Mouse (Mus musculus) stomach, embryonic 16.5 days (tissue): ENCODE data around the gene Shld2. TPM values are rescaled to one million over a fixed set of nuclear protein-coding genes. Genes with fewer than 3 reads are reported as not detected.
"Not testable (repeated sequence)": the region's sequence is repeated elsewhere in the genome, so short reads cannot be mapped to it uniquely, and the experiment has no call there.

Source experiments
- ATAC-seq: fragments of 200-750 bp; cut with Nextera tagmentation; 2 replicates; pipeline ENCODE4 v1.8.0; 2017; ENCODE audit warnings: moderate number of reproducible peaks, moderate TSS enrichment; ENCODE audit not compliant: insufficient read depth, low FRiP score
- H3K27ac ChIP-seq: fragments of 300-500 bp; sonication (generic); 2 replicates; pipeline ENCODE4 v1.5.1; 2014; ENCODE audit warnings: low read length
- H3K27me3 ChIP-seq: fragments of 300-500 bp; sonication (generic); 2 replicates; pipeline ENCODE4 v1.6.1; 2014; ENCODE audit warnings: low read length, control low read depth, mixed read lengths; ENCODE audit not compliant: control insufficient read depth, insufficient read depth
- H3K36me3 ChIP-seq: fragments of 300-500 bp; sonication (generic); 2 replicates; pipeline ENCODE4 v1.6.1; 2014; ENCODE audit warnings: low read length; ENCODE audit not compliant: control insufficient read depth, insufficient read depth
- H3K4me1 ChIP-seq: fragments of 300-500 bp; sonication (generic); 2 replicates; pipeline ENCODE4 v1.6.1; 2014; ENCODE audit warnings: low read length, control low read depth, mixed read lengths; ENCODE audit not compliant: control insufficient read depth, insufficient read depth
- H3K4me2 ChIP-seq: fragments of 300-500 bp; sonication (generic); 2 replicates; pipeline ENCODE4 v1.6.1; 2014; ENCODE audit warnings: low read depth, low read length, mixed read lengths
- H3K4me3 ChIP-seq: fragments of 300-500 bp; sonication (generic); replicated peaks from 2 replicates; pipeline ENCODE4 v1.5.1; 2014; ENCODE audit warnings: mild to moderate bottlenecking, low read length
- H3K9ac ChIP-seq: fragments of 300-500 bp; sonication (generic); 2 replicates; pipeline ENCODE4 v1.6.1; 2014; ENCODE audit warnings: low read length
- H3K9me3 ChIP-seq: fragments of 300-500 bp; sonication (generic); replicated peaks from 2 replicates; pipeline ENCODE4 v1.6.1; 2016; ENCODE audit warnings: low read length, control low read depth; ENCODE audit not compliant: control insufficient read depth
- WGBS: fragments of 180-500 bp; shearing (Covaris S2); extraction: QIAGEN DNeasy Blood & Tissue Kit; methylation state at CpG from one replicate; pipeline ENCODE4 v1.1.7; 2014; 5-methylcytosine and 5-hydroxymethylcytosine counted together
- polyA plus RNA-seq: library from polyadenylated mRNA; unstranded; fragments of >200 nt; fragmentation: Nextera tagmentation; extraction: Ambion mirVana; gene quantifications from 2 replicates; pipeline ENCODE4 v1.2.1, GENCODE M21; 2015

The Shld2 gene
- polyA plus RNA-seq, 1 experiment from 2014 or later: 6.1 TPM

- H3K4me2 ChIP-seq: no peak overlapping the region
- no peak overlapping the region for H3K4me3 ChIP-seq
- H3K27me3 ChIP-seq: no peaks in the 10 kb centered on the region
- WGBS: 66% methylated on average over 2 of the region's 2 CpGs
- H3K9ac ChIP-seq: no peak overlapping the region
- H3K4me1 ChIP-seq: no peaks in the 10 kb centered on the region
- no peaks in the 10 kb centered on the region for H3K36me3 ChIP-seq
- ATAC-seq: no peak
- H3K9me3 ChIP-seq: no peaks in the 10 kb centered on the region
- H3K27ac ChIP-seq: no peak overlapping the region
Measured at GRCm38 (mm10) chr14:34280798-34281197, 29.5 kb downstream of the Shld2 start.

- H3K4me1 ChIP-seq: no peaks in the 10 kb centered on the region
- H3K4me2 ChIP-seq: no peak overlapping the region
- no peak overlapping the region for H3K27ac ChIP-seq
- H3K9ac ChIP-seq: no peak overlapping the region
- 75% methylated on average over 4 of the region's 4 CpGs for WGBS
- H3K27me3 ChIP-seq: no peaks in the 10 kb centered on the region
- H3K4me3 ChIP-seq: no peak overlapping the region
- ATAC-seq: no peak
- no peaks in the 10 kb centered on the region for H3K9me3 ChIP-seq
- no peaks in the 10 kb centered on the region for H3K36me3 ChIP-seq
Measured at GRCm38 (mm10) chr14:34279726-34280125, 30.6 kb downstream of the Shld2 start.

- H3K36me3 ChIP-seq: no peaks in the 10 kb centered on the region
- H3K27me3 ChIP-seq: no peaks in the 10 kb centered on the region
- no peaks in the 10 kb centered on the region for H3K9me3 ChIP-seq
- H3K27ac ChIP-seq: no peak overlapping the region
- no peak overlapping the region for H3K4me2 ChIP-seq
- WGBS: 49% methylated on average over 4 of the region's 4 CpGs
- no peak overlapping the region for H3K4me3 ChIP-seq
- no peak for ATAC-seq
- H3K9ac ChIP-seq: no peak overlapping the region
- H3K4me1 ChIP-seq: no peaks in the 10 kb centered on the region
Measured at GRCm38 (mm10) chr14:34275225-34275624, 35.1 kb downstream of the Shld2 start.

GRCm38 (mm10) chr14:34274141-34274540, 36.2 kb downstream of the Shld2 start:
- Histone ChIP-seq H3K4me2 (no peak overlapping the region), H3K36me3 (no peaks in the 10 kb centered on the region)

GRCm38 (mm10) chr14:34273280-34273679, 37.0 kb downstream of the Shld2 start:
- Histone ChIP-seq H3K9ac (no peak overlapping the region), H3K4me1 (no peaks in the 10 kb centered on the region), H3K4me2 (no peak overlapping the region), H3K27ac (no peak overlapping the region), H3K27me3 (no peaks in the 10 kb centered on the region), H3K4me3 (no peak overlapping the region), H3K9me3 (no peaks in the 10 kb centered on the region), H3K36me3 (no peaks in the 10 kb centered on the region)
- ATAC-seq: no peak
- 39% methylated on average over 2 of the region's 2 CpGs for WGBS

More at GRCm38 (mm10) chr14:34274141-34274540, 36.2 kb downstream of the Shld2 start:
- whole genome bisulfite sequencing: 85% methylated on average over 3 of the region's 3 CpGs
- ATAC-seq: no peak
- Histone ChIP-seq H3K4me3 (no peak overlapping the region), H3K4me1 (no peaks in the 10 kb centered on the region), H3K9ac (no peak overlapping the region), H3K27ac (no peak overlapping the region), H3K27me3 (no peaks in the 10 kb centered on the region), H3K9me3 (no peaks in the 10 kb centered on the region)

- Histone ChIP-seq H3K4me2 (no peak overlapping the region), H3K4me1 (no peaks in the 10 kb centered on the region), H3K36me3 (no peaks in the 10 kb centered on the region), H3K9ac (no peak overlapping the region), H3K9me3 (no peaks in the 10 kb centered on the region), H3K27ac (no peak overlapping the region), H3K4me3 (no peak overlapping the region), H3K27me3 (no peaks in the 10 kb centered on the region)
- 47% methylated on average over 9 of the region's 9 CpGs for WGBS
- ATAC-seq: no peak
Measured at GRCm38 (mm10) chr14:34268046-34268445, 42.2 kb downstream of the Shld2 start.

- not testable (repeated sequence) for H3K9ac ChIP-seq, H3K4me2 ChIP-seq, ATAC-seq, H3K27ac ChIP-seq, H3K4me1 ChIP-seq, H3K36me3 ChIP-seq, H3K4me3 ChIP-seq, H3K9me3 ChIP-seq, H3K27me3 ChIP-seq
- 74% methylated on average over 3 of the region's 3 CpGs for WGBS
Measured at GRCm38 (mm10) chr14:34258525-34258924, 51.8 kb downstream of the Shld2 start.

GRCm38 (mm10) chr14:34253261-34253660, 57.0 kb downstream of the Shld2 start:
- Histone ChIP-seq H3K27ac (no peak overlapping the region), H3K36me3 (no peaks in the 10 kb centered on the region), H3K27me3 (no peaks in the 10 kb centered on the region), H3K4me1 (0 out of 2 replicates have a peak, but pooled peaks cover 2% of the 10 kb centered on the region), H3K4me2 (no peak overlapping the region), H3K9ac (no peak overlapping the region), H3K4me3 (no peak overlapping the region), H3K9me3 (no peaks in the 10 kb centered on the region)
- ATAC-seq: no peak
- 73% methylated on average over 4 of the region's 4 CpGs for WGBS

- Histone ChIP-seq H3K4me1 (0 out of 2 replicates have a peak, but pooled peaks cover 2% of the 10 kb centered on the region), H3K27ac (no peak overlapping the region), H3K36me3 (no peaks in the 10 kb centered on the region), H3K4me2 (no peak overlapping the region), H3K4me3 (no peak overlapping the region), H3K9ac (no peak overlapping the region), H3K9me3 (no peaks in the 10 kb centered on the region), H3K27me3 (no peaks in the 10 kb centered on the region)
- WGBS: 25% methylated on average over 5 of the region's 6 CpGs
- peak; percentile 47; the same call in 1 of the 2 replicates for ATAC-seq
Measured at GRCm38 (mm10) chr14:34252470-34253145, 57.7 kb downstream of the Shld2 start.
